Mouse (Mus musculus) kidney, postnatal 0 days (tissue): ENCODE results near the gene Srgap2. TPM values are rescaled to one million over a fixed set of nuclear protein-coding genes. Genes with fewer than 3 reads are reported as not detected.

Experiments used
- ATAC-seq: fragments of 200-750 bp; cut with Nextera tagmentation; replicated peaks from 2 replicates; pipeline ENCODE4 v1.8.0; 2017; ENCODE audit warnings: low read depth, moderate number of reproducible peaks, moderate TSS enrichment, moderate library complexity; ENCODE audit not compliant: low FRiP score
- DNase-seq: peaks from one replicate; pipeline ENCODE4 v3.0.0-alpha.2; 2016; ENCODE audit warnings: low spot score
- H3K27ac ChIP-seq: fragments of 300-500 bp; sonication (generic); 2 replicates; pipeline ENCODE4 v1.5.1; 2014; ENCODE audit warnings: mild to moderate bottlenecking
- H3K27me3 ChIP-seq: fragments of 300-500 bp; sonication (generic); 2 replicates; pipeline ENCODE4 v1.6.1; 2014; ENCODE audit warnings: low read length, mixed read lengths; ENCODE audit not compliant: insufficient read depth
- H3K36me3 ChIP-seq: fragments of 300-500 bp; sonication (generic); 2 replicates; pipeline ENCODE4 v1.6.1; 2014; ENCODE audit warnings: low read length, mixed read lengths; ENCODE audit not compliant: insufficient read depth
- H3K4me1 ChIP-seq: fragments of 300-500 bp; sonication (generic); replicated peaks from 2 replicates; pipeline ENCODE4 v1.6.1; 2014; ENCODE audit warnings: antibody characterized with exemption, low read length, mixed read lengths; ENCODE audit not compliant: insufficient read depth
- H3K4me2 ChIP-seq: fragments of 300-500 bp; sonication (generic); 2 replicates; pipeline ENCODE4 v1.6.1; 2014; ENCODE audit warnings: mild to moderate bottlenecking, low read length, moderate library complexity, mixed read lengths
- H3K4me3 ChIP-seq: fragments of 300-500 bp; sonication (generic); replicated peaks from 2 replicates; pipeline ENCODE4 v1.5.1; 2014; ENCODE audit warnings: low read depth, low read length
- H3K9ac ChIP-seq: fragments of 300-500 bp; sonication (generic); 2 replicates; pipeline ENCODE4 v1.6.1; 2014; ENCODE audit warnings: low read depth, low read length
- H3K9me3 ChIP-seq: fragments of 300-500 bp; sonication (generic); replicated peaks from 2 replicates; pipeline ENCODE4 v1.6.1; 2016; ENCODE audit warnings: low read length, inconsistent platforms, mixed read lengths
- CTCF ChIP-seq: IDR thresholded peaks from 2 replicates; pipeline ENCODE4 v1.5.1; 2016; ENCODE audit warnings: antibody characterized with exemption, low read depth, mild to moderate bottlenecking, moderate library complexity
- WGBS: fragments of 180-500 bp; shearing (Covaris S2); extraction: QIAGEN DNeasy Blood & Tissue Kit; methylation state at CpG from one replicate; pipeline ENCODE4 v1.1.7; 2014; 5-methylcytosine and 5-hydroxymethylcytosine counted together
- polyA plus RNA-seq: library from polyadenylated mRNA; unstranded; fragments of >200 nt; fragmentation: Nextera tagmentation; extraction: Ambion mirVana; gene quantifications from 2 replicates; pipeline ENCODE4 v1.2.1, GENCODE M21; 2015

Srgap2 gene
- polyA plus RNA-seq, 1 experiment from 2014 or later = 6.9 TPM

GRCm38 (mm10) chr1:131327167-131327566, 200.0 kb downstream of the Srgap2 start:
- Histone ChIP-seq H3K4me1 (no peaks in the 10 kb centered on the region), H3K36me3 (0 out of 2 replicates have a peak, but pooled peaks cover 12% of the 10 kb centered on the region), H3K27ac (no peak overlapping the region), H3K27me3 (no peaks in the 10 kb centered on the region), H3K4me2 (no peak overlapping the region), H3K4me3 (no peak overlapping the region), H3K9ac (no peak overlapping the region), H3K9me3 (no peaks in the 10 kb centered on the region)
- 75% methylated on average over 1 of the region's 1 CpGs for WGBS
- no peak for TF ChIP-seq CTCF
- no peak for DNase-seq
- ATAC-seq = no peak

DNA sequence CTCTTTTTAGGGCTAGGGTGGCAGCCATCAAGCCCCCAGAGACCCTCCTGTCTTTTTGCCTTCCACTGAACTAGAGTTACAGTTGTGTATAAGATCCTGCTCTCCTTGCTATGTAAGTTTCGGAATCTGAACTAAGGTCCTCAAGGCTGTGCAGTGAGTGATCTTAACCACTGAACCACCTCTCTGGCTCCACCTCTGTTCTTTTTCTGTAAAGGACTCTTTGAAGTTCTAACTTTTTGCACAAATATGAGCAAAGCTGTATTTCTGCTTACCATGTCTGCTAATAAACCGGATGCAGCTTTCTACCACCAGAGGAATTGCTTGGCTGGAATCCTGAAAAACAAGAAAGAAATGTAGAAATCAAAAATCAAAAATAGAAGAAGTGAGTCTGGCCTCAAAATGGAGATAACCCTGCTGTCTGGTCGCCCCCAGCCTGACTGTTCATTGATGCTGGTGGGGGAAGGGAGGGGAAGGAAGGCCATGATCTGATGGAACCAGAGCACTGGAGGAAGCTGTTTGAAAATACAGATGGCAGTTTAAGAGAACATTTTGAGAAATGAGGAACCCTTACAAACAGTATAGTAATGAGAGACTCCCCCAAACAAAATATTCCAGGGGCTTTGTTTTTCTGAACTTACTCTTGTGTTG, 202.2 kb downstream of the Srgap2 start:
- ATAC-seq (no peak), DNase-seq (no peak)
- H3K4me1 ChIP-seq = no peaks in the 10 kb centered on the region
- no peaks in the 10 kb centered on the region for H3K27me3 ChIP-seq
- H3K9ac ChIP-seq = no peak overlapping the region
- no peak overlapping the region for H3K4me3 ChIP-seq
- no peaks in the 10 kb centered on the region for H3K9me3 ChIP-seq
- 0 out of 2 replicates have a peak, but pooled peaks cover 7% of the 10 kb centered on the region for H3K36me3 ChIP-seq
- no peak for TF ChIP-seq CTCF
- no peak overlapping the region for H3K4me2 ChIP-seq
- WGBS = 89% methylated on average over 3 of the region's 3 CpGs
- H3K27ac ChIP-seq = no peak overlapping the region

GRCm38 (mm10) chr1:131319598-131320330, 207.4 kb downstream of the Srgap2 start:
- Histone ChIP-seq H3K9ac (no peak overlapping the region), H3K4me1 (no peaks in the 10 kb centered on the region), H3K9me3 (no peaks in the 10 kb centered on the region), H3K4me2 (no peak overlapping the region), H3K27ac (no peak overlapping the region), H3K36me3 (peaks cover 24% of the 10 kb centered on the region), H3K4me3 (no peak overlapping the region), H3K27me3 (no peaks in the 10 kb centered on the region)
- ATAC-seq (no peak), DNase-seq (no peak)
- peak; percentile 55 for TF ChIP-seq CTCF
- 90% methylated on average over 3 of the region's 3 CpGs for WGBS

- 49% methylated on average over 2 of the region's 2 CpGs for WGBS
- TF ChIP-seq CTCF = no peak
- H3K36me3 ChIP-seq = peaks cover 24% of the 10 kb centered on the region
Observed at GRCm38 (mm10) chr1:131318397-131318796, 208.8 kb downstream of the Srgap2 start.

DNA sequence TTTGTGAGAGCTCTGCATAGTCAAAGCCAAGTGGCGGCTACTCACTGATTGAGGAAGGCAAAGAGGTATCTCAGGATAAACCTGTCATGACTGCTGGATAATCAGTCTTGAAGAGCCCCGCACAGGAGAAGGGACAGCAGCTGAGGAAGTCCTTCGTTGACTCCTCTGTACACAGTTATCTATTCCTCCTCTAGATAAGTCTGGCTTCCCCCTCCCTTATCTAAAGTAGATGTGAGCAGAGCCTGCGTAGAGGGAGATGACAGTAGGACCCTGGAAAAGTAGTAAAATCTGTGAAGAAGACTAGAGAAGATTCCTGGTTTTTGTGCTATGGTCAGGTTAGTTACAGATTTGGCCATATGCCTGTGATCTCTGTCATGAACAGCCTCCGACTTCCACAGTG, 209.5 kb downstream of the Srgap2 start:
- DNase-seq = no peak
- WGBS = 89% methylated on average over 5 of the region's 5 CpGs
- no peak for ATAC-seq
- Histone ChIP-seq H3K9ac (no peak overlapping the region), H3K4me2 (no peak overlapping the region), H3K27ac (no peak overlapping the region), H3K27me3 (no peaks in the 10 kb centered on the region), H3K9me3 (no peaks in the 10 kb centered on the region), H3K4me3 (no peak overlapping the region), H3K36me3 (peaks cover 24% of the 10 kb centered on the region), H3K4me1 (no peaks in the 10 kb centered on the region)
- TF ChIP-seq CTCF = no peak

More at GRCm38 (mm10) chr1:131318397-131318796, 208.8 kb downstream of the Srgap2 start:
- H3K4me3 ChIP-seq = no peak overlapping the region
- no peak overlapping the region for H3K27ac ChIP-seq
- DNase-seq (no peak), ATAC-seq (no peak)
- no peaks in the 10 kb centered on the region for H3K4me1 ChIP-seq
- no peaks in the 10 kb centered on the region for H3K27me3 ChIP-seq
- H3K9me3 ChIP-seq = no peaks in the 10 kb centered on the region
- no peak overlapping the region for H3K9ac ChIP-seq
- H3K4me2 ChIP-seq = no peak overlapping the region

- H3K27me3 ChIP-seq = no peaks in the 10 kb centered on the region
- H3K4me2 ChIP-seq = no peak overlapping the region
- no peaks in the 10 kb centered on the region for H3K9me3 ChIP-seq
- H3K4me1 ChIP-seq = no peaks in the 10 kb centered on the region
- 88% methylated on average over 3 of the region's 3 CpGs for WGBS
- peaks cover 27% of the 10 kb centered on the region for H3K36me3 ChIP-seq
- H3K27ac ChIP-seq = no peak overlapping the region
- no peak overlapping the region for H3K4me3 ChIP-seq
- TF ChIP-seq CTCF = no peak
- no peak overlapping the region for H3K9ac ChIP-seq
- ATAC-seq (no peak), DNase-seq (no peak)
Observed at GRCm38 (mm10) chr1:131311284-131311683, 215.9 kb downstream of the Srgap2 start.
